Mouse (Mus musculus): ENCODE results near the gene Hoxc12.
A peak's percentile ranks its signal among the peaks of the same experiment; 100 is the strongest.

Hoxc12 gene

GRCm38 (mm10) chr15:102987124-102987833 lies 50.7 kb downstream of the Hoxc12 start:
- peak; percentile 69 for TF ChIP-seq CTCF (conservative IDR thresholded peaks at IDR 0.05; ENCODE audit: low read length)
- TF ChIP-seq NANOG (IDR thresholded peaks at IDR 0.05; ENCODE audit: borderline replicate concordance, low read length), result no peak
- peaks cover 99% of the 10 kb centered on the region for H3K27me3 ChIP-seq (ENCODE audit: insufficient read depth, low read length)
- peaks cover 17% of the 10 kb centered on the region for H3K9me3 ChIP-seq (ENCODE audit: low read length)
- peaks cover 27% of the 10 kb centered on the region for H3K4me1 ChIP-seq (replicated peaks; ENCODE audit: low read depth, low read length)
- no peaks in the 10 kb centered on the region for H3K36me3 ChIP-seq (ENCODE audit: insufficient read depth, low read length)
- 0 out of 2 replicates have a peak overlapping the region, but pooled peaks have one; percentile 17 for H3K4me3 ChIP-seq (replicated peaks; ENCODE audit: low read length)

GRCm38 (mm10) chr15:102988078-102988477 lies 51.5 kb downstream of the Hoxc12 start:
- H3K27me3 ChIP-seq (ENCODE audit: insufficient read depth, low read length), result peaks cover 99% of the 10 kb centered on the region
- H3K9me3 ChIP-seq (ENCODE audit: low read length), result peaks cover 17% of the 10 kb centered on the region
- no peak overlapping the region for H3K4me3 ChIP-seq (replicated peaks; ENCODE audit: low read length)
- no peak for TF ChIP-seq POU5F1 (IDR thresholded peaks at IDR 0.05; ENCODE audit: borderline replicate concordance, low read length)
- no peak for TF ChIP-seq CTCF (conservative IDR thresholded peaks at IDR 0.05; ENCODE audit: low read length)
- no peak for TF ChIP-seq NANOG (IDR thresholded peaks at IDR 0.05; ENCODE audit: borderline replicate concordance, low read length)
- H3K36me3 ChIP-seq (ENCODE audit: insufficient read depth, low read length), result no peaks in the 10 kb centered on the region
- H3K4me1 ChIP-seq (replicated peaks; ENCODE audit: low read depth, low read length), result peaks cover 28% of the 10 kb centered on the region
